Mouse (Mus musculus) neural tube, embryonic 13.5 days (tissue): ENCODE measurements at regions not wholly inside any gene's neighbourhood (a gene's known extent, or its start where the extent isn't known, plus 50 kb on each side); places are given as distances from the start of the nearest gene placed in this dataset.

Experiments used
- ATAC-seq: fragments of 200-750 bp; cut with Nextera tagmentation; 2 replicates; pipeline ENCODE4 v1.8.0; 2017; ENCODE audit warnings: low read depth, mild to moderate bottlenecking, moderate TSS enrichment, moderate library complexity
- H3K27ac ChIP-seq: fragments of 300-500 bp; sonication (generic); replicated peaks from 2 replicates; pipeline ENCODE4 v1.5.1; 2015; ENCODE audit warnings: moderate library complexity, mild to moderate bottlenecking, inconsistent platforms
- H3K27me3 ChIP-seq: fragments of 300-500 bp; sonication (generic); 2 replicates; pipeline ENCODE4 v1.6.1; 2015; ENCODE audit warnings: mild to moderate bottlenecking, inconsistent platforms
- H3K36me3 ChIP-seq: fragments of 300-500 bp; sonication (generic); 2 replicates; pipeline ENCODE4 v1.6.1; 2015; ENCODE audit warnings: mild to moderate bottlenecking, inconsistent platforms
- H3K4me1 ChIP-seq: fragments of 300-500 bp; sonication (generic); replicated peaks from 2 replicates; pipeline ENCODE4 v1.6.1; 2015; ENCODE audit warnings: inconsistent platforms
- H3K4me2 ChIP-seq: fragments of 300-500 bp; sonication (generic); 2 replicates; pipeline ENCODE4 v1.6.1; 2015; ENCODE audit warnings: inconsistent platforms, mild to moderate bottlenecking, moderate library complexity
- H3K4me3 ChIP-seq: fragments of 300-500 bp; sonication (generic); 2 replicates; pipeline ENCODE4 v1.5.1; 2015; ENCODE audit warnings: mild to moderate bottlenecking, inconsistent platforms
- H3K9ac ChIP-seq: fragments of 300-500 bp; sonication (generic); 2 replicates; pipeline ENCODE4 v1.6.1; 2015; ENCODE audit warnings: moderate library complexity, mild to moderate bottlenecking, inconsistent platforms
- H3K9me3 ChIP-seq: fragments of 300-500 bp; sonication (generic); 2 replicates; pipeline ENCODE4 v1.6.1; 2016; ENCODE audit warnings: inconsistent platforms
- WGBS: fragments of 180-500 bp; shearing (Covaris S2); methylation state at CpG from one replicate; pipeline ENCODE4 v1.1.7; 2015; 5-methylcytosine and 5-hydroxymethylcytosine counted together

GRCm38 (mm10) chr4:95307134-95307533, 250.2 kb upstream of the Fggy start:
- no peak overlapping the region for H3K4me2 ChIP-seq
- no peaks in the 10 kb centered on the region for H3K4me1 ChIP-seq
- no peaks in the 10 kb centered on the region for H3K27me3 ChIP-seq
- no peak overlapping the region for H3K4me3 ChIP-seq
- no peak overlapping the region for H3K27ac ChIP-seq
- H3K9ac ChIP-seq = no peak overlapping the region
- H3K9me3 ChIP-seq = no peaks in the 10 kb centered on the region
- ATAC-seq = no peak
- WGBS = 90% methylated on average over 2 of the region's 2 CpGs
- no peaks in the 10 kb centered on the region for H3K36me3 ChIP-seq

GRCm38 (mm10) chr4:95308469-95308895, 248.8 kb upstream of the Fggy start:
- no peak for ATAC-seq
- Histone ChIP-seq H3K4me1 (no peaks in the 10 kb centered on the region), H3K9ac (no peak overlapping the region), H3K9me3 (no peaks in the 10 kb centered on the region), H3K36me3 (no peaks in the 10 kb centered on the region), H3K4me2 (no peak overlapping the region), H3K27ac (no peak overlapping the region), H3K27me3 (no peaks in the 10 kb centered on the region), H3K4me3 (no peak overlapping the region)
- 77% methylated on average over 5 of the region's 5 CpGs for WGBS

- no peaks in the 10 kb centered on the region for H3K9me3 ChIP-seq
- ATAC-seq = no peak
- 93% methylated on average over 6 of the region's 6 CpGs for WGBS
- H3K36me3 ChIP-seq = no peaks in the 10 kb centered on the region
- no peak overlapping the region for H3K4me3 ChIP-seq
- no peaks in the 10 kb centered on the region for H3K4me1 ChIP-seq
- no peak overlapping the region for H3K27ac ChIP-seq
- no peaks in the 10 kb centered on the region for H3K27me3 ChIP-seq
- H3K4me2 ChIP-seq = no peak overlapping the region
- no peak overlapping the region for H3K9ac ChIP-seq
These were observed 246.9 kb upstream of the Fggy start for GRCm38 (mm10) chr4:95310410-95310809.

- H3K4me1 ChIP-seq = peaks cover 14% of the 10 kb centered on the region
- no peak overlapping the region for H3K4me3 ChIP-seq
- H3K9ac ChIP-seq = no peak overlapping the region
- no peaks in the 10 kb centered on the region for H3K9me3 ChIP-seq
- peak; percentile 72 for ATAC-seq
- no peaks in the 10 kb centered on the region for H3K27me3 ChIP-seq
- H3K36me3 ChIP-seq = no peaks in the 10 kb centered on the region
- H3K27ac ChIP-seq = no peak overlapping the region
- no peak overlapping the region for H3K4me2 ChIP-seq
- WGBS = 41% methylated on average over 3 of the region's 3 CpGs
These were observed 239.5 kb upstream of the Fggy start for GRCm38 (mm10) chr4:95317821-95318290.

- ATAC-seq = no peak
- WGBS = 73% methylated on average over 1 of the region's 1 CpGs
- H3K9ac ChIP-seq = no peak overlapping the region
These were observed 238.7 kb upstream of the Fggy start for GRCm38 (mm10) chr4:95318561-95318960.

DNA sequence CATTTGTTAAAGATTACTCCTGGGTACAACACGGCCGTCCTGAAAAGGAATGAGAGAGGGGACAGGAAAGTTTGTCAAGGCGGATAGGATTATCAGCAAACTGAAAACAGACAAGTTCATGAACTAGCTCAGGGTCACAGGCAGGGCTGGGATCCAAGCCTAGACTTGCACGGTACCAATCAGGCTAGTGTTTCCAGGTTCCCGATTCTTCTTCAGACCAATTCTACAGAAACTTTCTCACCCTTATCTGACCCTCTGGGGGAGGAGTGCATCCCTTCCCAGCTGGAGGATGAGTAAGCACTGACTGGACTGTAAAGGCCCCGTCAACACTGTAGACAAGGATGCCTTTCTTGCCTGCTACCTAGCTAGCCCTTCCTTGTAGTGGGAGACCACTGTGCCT, 238.3 kb upstream of the Fggy start:
- 62% methylated on average over 6 of the region's 6 CpGs for WGBS
- H3K27ac ChIP-seq = no peak overlapping the region
- no peaks in the 10 kb centered on the region for H3K27me3 ChIP-seq
- no peaks in the 10 kb centered on the region for H3K36me3 ChIP-seq
- no peak for ATAC-seq
- peaks cover 14% of the 10 kb centered on the region for H3K4me1 ChIP-seq
- no peak overlapping the region for H3K4me3 ChIP-seq
- no peaks in the 10 kb centered on the region for H3K9me3 ChIP-seq
- H3K9ac ChIP-seq = no peak overlapping the region
- H3K4me2 ChIP-seq = no peak overlapping the region

More at GRCm38 (mm10) chr4:95318561-95318960, 238.7 kb upstream of the Fggy start:
- Histone ChIP-seq H3K9me3 (no peaks in the 10 kb centered on the region), H3K36me3 (no peaks in the 10 kb centered on the region), H3K27ac (no peak overlapping the region), H3K4me1 (peaks cover 14% of the 10 kb centered on the region), H3K27me3 (no peaks in the 10 kb centered on the region), H3K4me3 (no peak overlapping the region), H3K4me2 (no peak overlapping the region)

GRCm38 (mm10) chr4:95325861-95326260, 231.4 kb upstream of the Fggy start:
- no peak overlapping the region for H3K27ac ChIP-seq
- WGBS = 73% methylated on average over 1 of the region's 1 CpGs

GRCm38 (mm10) chr4:95339822-95340221, 217.5 kb upstream of the Fggy start:
- no peak for ATAC-seq
- Histone ChIP-seq H3K4me1 (no peaks in the 10 kb centered on the region), H3K27me3 (no peaks in the 10 kb centered on the region), H3K36me3 (no peaks in the 10 kb centered on the region), H3K9ac (no peak overlapping the region), H3K9me3 (no peaks in the 10 kb centered on the region), H3K4me2 (no peak overlapping the region), H3K4me3 (no peak overlapping the region), H3K27ac (no peak overlapping the region)
- 86% methylated on average over 2 of the region's 2 CpGs for WGBS

More at GRCm38 (mm10) chr4:95325861-95326260, 231.4 kb upstream of the Fggy start:
- H3K9me3 ChIP-seq = no peaks in the 10 kb centered on the region
- no peaks in the 10 kb centered on the region for H3K4me1 ChIP-seq
- H3K4me2 ChIP-seq = no peak overlapping the region
- H3K9ac ChIP-seq = no peak overlapping the region
- H3K4me3 ChIP-seq = no peak overlapping the region
- no peaks in the 10 kb centered on the region for H3K36me3 ChIP-seq
- no peak for ATAC-seq
- H3K27me3 ChIP-seq = no peaks in the 10 kb centered on the region

- Histone ChIP-seq H3K36me3 (no peaks in the 10 kb centered on the region), H3K9ac (no peak overlapping the region), H3K27me3 (no peaks in the 10 kb centered on the region), H3K9me3 (no peaks in the 10 kb centered on the region), H3K27ac (no peak overlapping the region), H3K4me2 (no peak overlapping the region), H3K4me3 (no peak overlapping the region), H3K4me1 (no peaks in the 10 kb centered on the region)
- 75% methylated on average over 3 of the region's 3 CpGs for WGBS
- ATAC-seq = no peak
These were observed 216.4 kb upstream of the Fggy start for GRCm38 (mm10) chr4:95340926-95341325.

DNA sequence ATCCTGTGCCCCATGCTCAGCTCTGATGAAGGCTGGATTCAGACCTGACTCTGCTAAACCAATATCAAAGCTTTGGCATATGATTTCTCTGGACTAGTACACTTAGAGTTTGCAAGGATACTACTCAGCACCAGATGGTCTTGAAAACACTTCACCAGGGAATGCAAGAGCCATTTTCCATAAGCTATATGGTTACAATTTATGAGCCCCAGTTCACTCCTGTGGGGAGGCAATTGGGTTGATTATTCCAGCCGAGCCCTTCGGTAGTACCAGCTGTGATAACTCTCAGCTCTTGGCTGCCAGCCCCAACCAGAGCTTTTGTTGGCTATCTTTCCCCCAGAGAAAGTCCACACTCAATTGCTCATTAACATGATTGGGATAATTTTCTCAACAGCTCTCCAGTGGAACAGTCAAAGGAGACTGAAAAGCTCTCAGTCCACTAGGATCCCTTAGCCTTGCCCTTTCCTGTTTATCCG, 210.5 kb upstream of the Fggy start:
- Histone ChIP-seq H3K27me3 (no peaks in the 10 kb centered on the region), H3K4me2 (no peak overlapping the region), H3K27ac (peak overlapping the region; percentile 25), H3K36me3 (no peaks in the 10 kb centered on the region), H3K4me3 (no peak overlapping the region), H3K4me1 (peaks cover 17% of the 10 kb centered on the region; the same call in 1 of the 2 replicates), H3K9ac (no peak overlapping the region), H3K9me3 (no peaks in the 10 kb centered on the region)
- ATAC-seq = peak; percentile 91
- 16% methylated on average over 3 of the region's 3 CpGs for WGBS

GRCm38 (mm10) chr4:95347436-95347835, 209.9 kb upstream of the Fggy start:
- H3K27me3 ChIP-seq = no peaks in the 10 kb centered on the region

GRCm38 (mm10) chr4:95348405-95349123, 208.7 kb upstream of the Fggy start:
- no peaks in the 10 kb centered on the region for H3K9me3 ChIP-seq
- peaks cover 17% of the 10 kb centered on the region; the same call in 1 of the 2 replicates for H3K4me1 ChIP-seq
- no peaks in the 10 kb centered on the region for H3K27me3 ChIP-seq
- no peak for ATAC-seq
- no peak overlapping the region for H3K4me2 ChIP-seq
- H3K36me3 ChIP-seq = no peaks in the 10 kb centered on the region
- H3K4me3 ChIP-seq = no peak overlapping the region
- WGBS = 80% methylated on average over 4 of the region's 4 CpGs
- H3K9ac ChIP-seq = no peak overlapping the region
- H3K27ac ChIP-seq = no peak overlapping the region

More at GRCm38 (mm10) chr4:95347436-95347835, 209.9 kb upstream of the Fggy start:
- no peak overlapping the region for H3K4me2 ChIP-seq
- no peaks in the 10 kb centered on the region for H3K36me3 ChIP-seq
- no peak for ATAC-seq
- H3K9me3 ChIP-seq = no peaks in the 10 kb centered on the region
- peak overlapping the region; percentile 14; the same call in 1 of the 2 replicates for H3K27ac ChIP-seq
- 79% methylated on average over 2 of the region's 2 CpGs for WGBS
- H3K9ac ChIP-seq = no peak overlapping the region
- H3K4me1 ChIP-seq = peaks cover 17% of the 10 kb centered on the region; the same call in 1 of the 2 replicates
- H3K4me3 ChIP-seq = no peak overlapping the region
